Mouse (Mus musculus) stomach, embryonic 16.5 days (tissue): ENCODE measurements at regions not wholly inside any gene's neighbourhood (a gene's known extent, or its start where the extent isn't known, plus 50 kb on each side); places are given as distances from the start of the nearest gene placed in this dataset.

ENCODE experiments used
- ATAC-seq: fragments of 200-750 bp; cut with Nextera tagmentation; 2 replicates; pipeline ENCODE4 v1.8.0; 2017; ENCODE audit warnings: moderate number of reproducible peaks, moderate TSS enrichment; ENCODE audit not compliant: insufficient read depth, low FRiP score
- H3K27ac ChIP-seq: fragments of 300-500 bp; sonication (generic); 2 replicates; pipeline ENCODE4 v1.5.1; 2014; ENCODE audit warnings: low read length
- H3K27me3 ChIP-seq: fragments of 300-500 bp; sonication (generic); 2 replicates; pipeline ENCODE4 v1.6.1; 2014; ENCODE audit warnings: low read length, control low read depth, mixed read lengths; ENCODE audit not compliant: control insufficient read depth, insufficient read depth
- H3K36me3 ChIP-seq: fragments of 300-500 bp; sonication (generic); 2 replicates; pipeline ENCODE4 v1.6.1; 2014; ENCODE audit warnings: low read length; ENCODE audit not compliant: control insufficient read depth, insufficient read depth
- H3K4me1 ChIP-seq: fragments of 300-500 bp; sonication (generic); 2 replicates; pipeline ENCODE4 v1.6.1; 2014; ENCODE audit warnings: low read length, control low read depth, mixed read lengths; ENCODE audit not compliant: control insufficient read depth, insufficient read depth
- H3K4me2 ChIP-seq: fragments of 300-500 bp; sonication (generic); 2 replicates; pipeline ENCODE4 v1.6.1; 2014; ENCODE audit warnings: low read depth, low read length, mixed read lengths
- H3K4me3 ChIP-seq: fragments of 300-500 bp; sonication (generic); replicated peaks from 2 replicates; pipeline ENCODE4 v1.5.1; 2014; ENCODE audit warnings: mild to moderate bottlenecking, low read length
- H3K9ac ChIP-seq: fragments of 300-500 bp; sonication (generic); 2 replicates; pipeline ENCODE4 v1.6.1; 2014; ENCODE audit warnings: low read length
- H3K9me3 ChIP-seq: fragments of 300-500 bp; sonication (generic); replicated peaks from 2 replicates; pipeline ENCODE4 v1.6.1; 2016; ENCODE audit warnings: low read length, control low read depth; ENCODE audit not compliant: control insufficient read depth
- WGBS: fragments of 180-500 bp; shearing (Covaris S2); extraction: QIAGEN DNeasy Blood & Tissue Kit; methylation state at CpG from one replicate; pipeline ENCODE4 v1.1.7; 2014; 5-methylcytosine and 5-hydroxymethylcytosine counted together

DNA sequence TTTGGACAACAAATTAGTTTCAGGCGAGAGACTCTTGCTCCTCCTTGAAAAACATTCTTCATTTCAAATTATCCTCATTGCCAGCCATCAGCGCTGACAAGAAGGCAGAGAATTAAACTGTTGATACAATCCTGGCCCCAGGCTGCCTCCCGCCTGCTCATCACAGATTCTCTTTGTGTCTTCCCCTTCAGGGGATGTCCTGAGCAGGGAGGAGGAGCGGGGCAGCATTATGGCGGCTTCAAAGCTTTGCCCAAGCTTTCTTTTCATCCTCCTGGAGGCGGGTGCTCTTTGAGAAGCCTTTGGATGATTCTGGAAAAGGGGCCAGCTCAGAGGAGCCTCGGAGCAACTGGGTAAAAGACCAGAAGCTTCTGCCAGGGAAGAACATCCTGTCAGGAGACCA is 149.1 kb downstream of the 4930564D02Rik start:
- no peak overlapping the region for H3K9ac ChIP-seq
- H3K27me3 ChIP-seq, result no peaks in the 10 kb centered on the region
- no peak for ATAC-seq
- H3K4me3 ChIP-seq, result no peak overlapping the region
- no peak overlapping the region for H3K27ac ChIP-seq
- 45% methylated on average over 7 of the region's 7 CpGs for WGBS
- H3K9me3 ChIP-seq, result no peaks in the 10 kb centered on the region
- H3K36me3 ChIP-seq, result no peaks in the 10 kb centered on the region
- no peak overlapping the region for H3K4me2 ChIP-seq
- H3K4me1 ChIP-seq, result no peaks in the 10 kb centered on the region

DNA sequence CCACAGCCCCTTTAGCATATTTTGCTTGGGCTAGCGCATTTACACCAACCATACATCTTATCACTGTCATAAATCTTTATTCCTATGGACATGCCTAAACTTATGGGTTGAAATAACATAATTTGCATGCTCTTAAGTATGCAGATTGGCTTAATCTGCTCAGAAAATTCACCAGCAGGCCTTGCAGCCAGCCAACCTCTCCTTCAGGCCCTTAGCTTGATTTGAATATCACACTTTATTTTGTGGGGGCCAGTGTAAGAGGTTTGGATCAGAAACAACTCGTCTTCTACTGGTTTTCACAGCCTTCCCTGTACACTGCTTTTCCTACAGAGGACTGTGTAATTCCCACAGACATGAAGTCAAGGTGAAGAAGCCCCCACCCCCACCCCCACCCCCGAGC is 153.0 kb downstream of the 4930564D02Rik start:
- no peaks in the 10 kb centered on the region for H3K27me3 ChIP-seq
- H3K4me2 ChIP-seq, result no peak overlapping the region
- H3K4me3 ChIP-seq, result no peak overlapping the region
- WGBS, result 63% methylated on average over 3 of the region's 3 CpGs
- H3K36me3 ChIP-seq, result no peaks in the 10 kb centered on the region
- no peak overlapping the region for H3K27ac ChIP-seq
- no peaks in the 10 kb centered on the region for H3K4me1 ChIP-seq
- no peak for ATAC-seq
- H3K9me3 ChIP-seq, result no peaks in the 10 kb centered on the region
- H3K9ac ChIP-seq, result no peak overlapping the region

DNA sequence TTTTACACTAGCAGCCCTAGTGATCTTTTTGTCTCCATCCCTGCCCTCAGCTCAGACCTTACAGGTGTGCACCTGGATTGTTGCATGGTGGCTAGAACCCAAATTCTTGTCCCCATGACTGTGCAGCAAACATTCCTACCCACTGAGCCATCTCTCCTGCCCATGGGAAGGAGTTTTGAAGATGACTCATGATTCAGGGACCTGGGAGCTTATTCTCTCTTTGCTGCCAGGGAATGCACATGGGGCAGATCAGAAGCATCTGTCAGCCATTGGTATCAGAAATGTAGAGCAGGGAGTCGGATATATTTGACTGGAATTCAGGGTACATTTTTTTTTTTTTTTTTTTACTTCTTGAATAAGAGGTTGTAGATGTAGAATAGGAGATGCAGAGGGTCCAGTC is 154.0 kb downstream of the 4930564D02Rik start:
- 63% methylated on average over 1 of the region's 1 CpGs for WGBS
- no peak for ATAC-seq
- Histone ChIP-seq H3K4me1 (no peaks in the 10 kb centered on the region), H3K4me3 (no peak overlapping the region), H3K9me3 (no peaks in the 10 kb centered on the region), H3K36me3 (no peaks in the 10 kb centered on the region), H3K9ac (no peak overlapping the region), H3K27ac (no peak overlapping the region), H3K4me2 (no peak overlapping the region), H3K27me3 (no peaks in the 10 kb centered on the region)

DNA sequence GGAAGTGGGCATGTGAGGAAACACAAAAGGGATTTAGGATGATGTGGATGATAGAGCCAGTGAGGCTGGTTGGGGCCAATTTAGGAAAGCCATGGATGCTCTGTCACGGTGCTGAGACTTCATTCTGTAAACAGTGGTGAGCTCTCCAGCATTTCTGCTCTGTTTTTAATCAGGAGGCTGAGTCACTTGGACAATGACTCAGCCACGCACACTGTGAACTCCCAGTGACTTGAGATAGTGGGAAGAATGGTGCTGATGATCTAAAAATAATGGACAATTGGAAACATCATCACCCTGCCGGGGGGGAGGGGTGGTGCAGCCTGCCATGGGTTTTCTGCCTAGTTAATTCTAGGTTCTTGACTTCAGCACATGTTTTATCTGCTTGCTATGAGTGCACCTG is 156.3 kb downstream of the 4930564D02Rik start:
- H3K27ac ChIP-seq, result no peak overlapping the region
- no peaks in the 10 kb centered on the region for H3K27me3 ChIP-seq
- H3K4me3 ChIP-seq, result no peak overlapping the region
- ATAC-seq, result no peak
- H3K4me1 ChIP-seq, result no peaks in the 10 kb centered on the region
- 42% methylated on average over 3 of the region's 3 CpGs for WGBS
- no peaks in the 10 kb centered on the region for H3K36me3 ChIP-seq
- no peak overlapping the region for H3K4me2 ChIP-seq
- H3K9ac ChIP-seq, result no peak overlapping the region
- no peaks in the 10 kb centered on the region for H3K9me3 ChIP-seq

DNA sequence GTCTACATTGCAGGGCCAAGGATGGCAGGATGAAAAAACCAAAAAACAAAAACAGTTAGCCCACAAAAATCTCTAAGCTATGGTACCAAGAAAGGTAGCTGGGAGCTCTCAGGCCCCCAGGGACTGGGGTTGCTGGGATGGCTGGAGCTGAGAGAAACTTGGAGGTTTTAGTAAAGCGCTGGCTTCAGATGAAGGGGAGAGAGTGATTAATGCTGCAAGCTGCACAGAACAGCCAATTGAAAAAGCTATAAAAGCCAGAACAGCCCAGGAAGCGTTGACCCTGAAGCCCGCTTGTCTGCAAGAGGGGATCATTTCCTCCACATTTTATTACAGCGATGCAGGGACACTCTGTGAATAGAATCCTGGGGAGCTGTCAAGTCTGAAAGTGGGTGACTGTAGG is 157.0 kb downstream of the 4930564D02Rik start:
- WGBS, result 31% methylated on average over 4 of the region's 4 CpGs
- Histone ChIP-seq H3K4me1 (no peaks in the 10 kb centered on the region), H3K36me3 (no peaks in the 10 kb centered on the region), H3K9ac (no peak overlapping the region), H3K27me3 (no peaks in the 10 kb centered on the region), H3K4me2 (no peak overlapping the region), H3K27ac (no peak overlapping the region), H3K9me3 (no peaks in the 10 kb centered on the region), H3K4me3 (no peak overlapping the region)
- no peak for ATAC-seq

DNA sequence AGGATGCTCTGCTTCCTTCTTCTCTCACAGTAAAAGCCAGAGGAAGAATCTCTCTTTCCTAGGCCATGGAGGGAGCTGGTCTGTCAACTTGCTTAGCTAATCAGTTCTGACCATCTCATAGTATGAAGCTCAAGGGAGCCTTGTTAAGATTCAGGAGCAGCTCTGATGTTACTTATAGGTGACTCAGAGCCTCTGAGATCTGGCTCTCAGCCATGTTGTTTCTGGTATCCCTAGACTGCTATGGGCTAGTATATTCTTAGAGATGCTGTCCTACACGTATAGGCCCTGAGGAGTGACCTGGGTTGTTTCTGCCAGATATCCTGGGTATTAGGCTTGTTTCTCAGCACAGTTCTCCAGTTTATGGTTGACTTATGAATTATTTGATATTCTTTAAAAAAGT is 160.9 kb downstream of the 4930564D02Rik start:
- Histone ChIP-seq H3K27me3 (no peaks in the 10 kb centered on the region), H3K36me3 (no peaks in the 10 kb centered on the region), H3K9me3 (no peaks in the 10 kb centered on the region), H3K4me3 (no peak overlapping the region), H3K4me1 (no peaks in the 10 kb centered on the region), H3K27ac (no peak overlapping the region), H3K4me2 (no peak overlapping the region), H3K9ac (no peak overlapping the region)
- WGBS, result 48% methylated on average over 1 of the region's 1 CpGs
- ATAC-seq, result no peak

DNA sequence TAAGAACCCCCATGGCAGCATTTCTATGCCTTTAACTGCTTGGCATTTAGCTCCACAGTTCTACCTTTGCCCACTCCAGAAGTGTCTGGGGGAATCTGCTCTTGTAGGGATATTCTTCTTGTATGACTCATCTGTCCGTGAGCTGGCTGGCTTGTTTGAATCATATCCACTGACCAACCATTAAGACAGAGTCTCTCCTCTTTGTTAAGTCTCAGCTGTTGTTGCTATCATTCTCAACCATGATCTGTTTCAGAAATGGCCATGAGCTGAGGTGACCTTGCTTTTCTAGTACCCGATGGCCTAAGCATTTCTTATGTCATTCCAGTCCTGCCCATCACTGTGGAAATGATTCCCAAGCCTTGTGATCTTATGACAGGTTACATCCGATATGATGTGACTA is 161.8 kb downstream of the 4930564D02Rik start:
- no peak overlapping the region for H3K9ac ChIP-seq
- H3K4me3 ChIP-seq, result no peak overlapping the region
- H3K4me1 ChIP-seq, result no peaks in the 10 kb centered on the region
- no peak overlapping the region for H3K27ac ChIP-seq
- no peaks in the 10 kb centered on the region for H3K36me3 ChIP-seq
- no peak for ATAC-seq
- no peaks in the 10 kb centered on the region for H3K27me3 ChIP-seq
- H3K4me2 ChIP-seq, result no peak overlapping the region
- 73% methylated on average over 3 of the region's 3 CpGs for WGBS
- H3K9me3 ChIP-seq, result no peaks in the 10 kb centered on the region

DNA sequence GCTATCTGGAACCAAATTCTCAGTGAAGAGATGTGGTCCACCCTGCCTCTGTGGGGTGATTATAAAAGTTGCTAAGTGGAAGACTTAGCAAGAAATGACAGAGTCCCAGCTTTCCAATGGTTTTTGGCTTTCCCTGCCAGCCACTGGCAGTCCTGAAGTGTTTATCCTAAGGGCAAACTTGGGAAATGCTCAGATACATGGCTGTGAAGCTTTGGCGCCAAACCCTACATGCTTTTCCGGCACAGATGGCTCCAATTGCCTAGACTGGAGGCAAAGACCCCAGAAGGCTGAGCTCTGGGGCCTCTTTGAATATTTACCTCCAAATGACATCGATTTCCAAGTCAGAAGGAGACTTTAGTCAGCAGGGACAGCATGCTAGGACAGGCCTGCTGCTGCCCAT is 174.4 kb downstream of the 4930564D02Rik start:
- no peak for ATAC-seq
- no peak overlapping the region for H3K4me2 ChIP-seq
- H3K9ac ChIP-seq, result no peak overlapping the region
- no peaks in the 10 kb centered on the region for H3K4me1 ChIP-seq
- H3K36me3 ChIP-seq, result no peaks in the 10 kb centered on the region
- no peak overlapping the region for H3K4me3 ChIP-seq
- H3K9me3 ChIP-seq, result no peaks in the 10 kb centered on the region
- no peak overlapping the region for H3K27ac ChIP-seq
- H3K27me3 ChIP-seq, result no peaks in the 10 kb centered on the region
- WGBS, result 78% methylated on average over 3 of the region's 3 CpGs

DNA sequence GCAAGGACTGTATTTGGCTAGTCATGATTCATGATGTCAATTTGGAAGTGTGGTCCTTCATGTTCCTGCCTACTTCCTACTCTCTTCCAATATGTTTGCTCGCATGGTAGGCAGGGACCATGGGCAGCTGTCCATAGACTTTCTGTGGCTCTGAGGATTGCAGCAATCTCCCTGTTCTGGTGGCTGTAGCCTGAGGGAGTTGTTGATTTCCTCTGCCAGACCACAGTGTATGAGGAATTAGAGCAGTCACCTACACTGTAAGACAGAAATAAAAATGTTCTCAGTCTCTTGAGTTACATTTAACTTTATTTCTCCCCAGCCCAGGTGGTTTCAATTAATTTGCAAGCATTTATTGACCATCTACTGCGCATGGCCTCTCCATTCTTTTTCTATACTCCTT is 190.5 kb downstream of the 4930564D02Rik start:
- no peaks in the 10 kb centered on the region for H3K9me3 ChIP-seq

DNA sequence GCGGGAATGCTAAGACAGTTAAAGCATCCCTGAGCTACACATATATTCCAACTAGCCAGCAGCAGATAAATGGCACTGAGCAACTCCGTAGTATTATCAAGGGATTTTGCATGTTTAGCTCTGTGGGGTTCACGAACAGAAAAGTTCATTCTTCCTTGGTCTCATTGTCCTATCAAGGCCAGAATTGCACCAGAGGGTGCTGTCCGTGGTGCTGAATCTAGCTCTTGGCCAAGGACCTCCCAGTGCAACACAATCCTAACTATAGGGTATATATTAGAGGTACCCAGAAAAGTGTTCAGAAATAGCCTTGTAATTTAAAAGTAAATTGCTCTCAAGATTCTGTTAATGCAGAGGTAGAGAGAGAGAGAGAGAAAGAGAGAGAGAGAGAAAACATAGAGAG is 176.9 kb upstream of the Kcnd3 start:
- no peaks in the 10 kb centered on the region for H3K36me3 ChIP-seq
- H3K27me3 ChIP-seq, result no peaks in the 10 kb centered on the region
- 26% methylated on average over 4 of the region's 4 CpGs for WGBS
- H3K9ac ChIP-seq, result no peak overlapping the region
- H3K4me1 ChIP-seq, result no peaks in the 10 kb centered on the region
- H3K9me3 ChIP-seq, result no peaks in the 10 kb centered on the region
- no peak overlapping the region for H3K27ac ChIP-seq
- ATAC-seq, result no peak
- no peak overlapping the region for H3K4me2 ChIP-seq
- H3K4me3 ChIP-seq, result no peak overlapping the region

More for the DNA sequence above, 190.5 kb downstream of the 4930564D02Rik start:
- Histone ChIP-seq H3K4me3 (no peak overlapping the region), H3K27me3 (no peaks in the 10 kb centered on the region), H3K9ac (no peak overlapping the region), H3K4me1 (no peaks in the 10 kb centered on the region), H3K27ac (no peak overlapping the region), H3K36me3 (no peaks in the 10 kb centered on the region), H3K4me2 (no peak overlapping the region)
- WGBS, result 67% methylated on average over 2 of the region's 2 CpGs
- ATAC-seq, result no peak
